Mouse (Mus musculus): Measurements from ENCODE around the gene Trio.

The Trio gene

GRCm38 (mm10) chr15:27792473-27792872 is 233.2 kb downstream of the Trio start:
- DNase-seq = peak; percentile 34

DNA sequence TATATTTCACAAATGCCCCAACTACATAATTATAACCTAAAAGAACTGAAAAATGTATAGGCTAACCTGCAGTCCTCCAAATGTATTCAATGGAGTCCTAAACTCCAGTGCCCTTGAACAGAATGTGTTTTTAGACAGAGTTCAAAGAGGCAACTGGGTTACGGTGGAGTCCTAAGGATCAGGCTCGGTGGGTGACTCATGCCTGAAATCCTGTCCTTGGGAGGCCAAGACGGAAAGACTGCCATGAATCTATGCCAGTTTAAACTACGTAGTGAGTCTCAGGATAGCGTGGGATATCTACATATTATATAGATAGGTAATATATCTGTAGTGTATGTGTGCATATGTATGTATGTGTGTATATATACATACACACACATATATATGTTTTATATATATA is 234.5 kb downstream of the Trio start:
- no peak for DNase-seq

- no peak for DNase-seq
These were observed 234.9 kb downstream of the Trio start for GRCm38 (mm10) chr15:27790699-27791098.

DNA sequence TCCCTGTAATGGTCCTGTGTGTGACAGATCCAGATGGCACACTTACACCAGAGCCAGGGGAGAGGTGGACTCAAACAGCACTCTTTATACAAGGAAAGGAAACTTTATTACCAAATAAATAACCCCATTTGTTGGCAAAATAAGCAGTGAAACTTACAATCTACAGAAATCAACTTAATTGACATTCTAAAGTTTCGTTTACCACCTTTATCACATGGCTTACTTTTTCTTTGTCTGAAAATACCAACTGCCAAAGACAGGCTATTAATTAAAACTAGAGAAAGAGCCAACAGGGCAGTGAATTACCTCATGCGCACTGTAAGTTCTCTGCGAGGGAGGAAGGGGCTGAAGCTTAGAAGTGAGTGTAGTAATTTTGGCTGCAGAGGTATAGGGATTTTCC is 236.3 kb downstream of the Trio start:
- DNase-seq = no peak

- peak; percentile 79 for DNase-seq
These were observed 237.4 kb downstream of the Trio start for GRCm38 (mm10) chr15:27788122-27788759.

GRCm38 (mm10) chr15:27787151-27787550 is 238.5 kb downstream of the Trio start:
- no peak for DNase-seq

DNA sequence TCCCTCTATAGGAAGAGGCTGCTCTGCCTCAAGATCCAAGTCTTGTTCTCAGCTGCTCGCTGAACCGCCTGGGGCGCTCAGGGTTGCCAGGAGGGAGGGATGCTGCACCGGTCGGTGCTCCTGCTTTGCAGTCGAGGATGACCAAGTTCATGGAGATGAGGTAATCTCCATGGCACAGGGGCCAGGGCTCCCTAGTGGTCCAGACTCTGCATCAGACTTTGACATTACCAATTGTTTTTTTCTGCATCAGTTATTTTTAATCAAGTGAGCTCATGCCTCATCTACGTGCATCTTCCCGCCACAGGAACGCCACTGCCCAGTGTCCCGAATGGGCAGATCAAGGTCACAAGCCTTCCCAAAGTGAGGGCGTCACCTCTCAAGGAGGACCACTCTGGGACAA is 239.2 kb downstream of the Trio start:
- peak; percentile 34 for DNase-seq

DNA sequence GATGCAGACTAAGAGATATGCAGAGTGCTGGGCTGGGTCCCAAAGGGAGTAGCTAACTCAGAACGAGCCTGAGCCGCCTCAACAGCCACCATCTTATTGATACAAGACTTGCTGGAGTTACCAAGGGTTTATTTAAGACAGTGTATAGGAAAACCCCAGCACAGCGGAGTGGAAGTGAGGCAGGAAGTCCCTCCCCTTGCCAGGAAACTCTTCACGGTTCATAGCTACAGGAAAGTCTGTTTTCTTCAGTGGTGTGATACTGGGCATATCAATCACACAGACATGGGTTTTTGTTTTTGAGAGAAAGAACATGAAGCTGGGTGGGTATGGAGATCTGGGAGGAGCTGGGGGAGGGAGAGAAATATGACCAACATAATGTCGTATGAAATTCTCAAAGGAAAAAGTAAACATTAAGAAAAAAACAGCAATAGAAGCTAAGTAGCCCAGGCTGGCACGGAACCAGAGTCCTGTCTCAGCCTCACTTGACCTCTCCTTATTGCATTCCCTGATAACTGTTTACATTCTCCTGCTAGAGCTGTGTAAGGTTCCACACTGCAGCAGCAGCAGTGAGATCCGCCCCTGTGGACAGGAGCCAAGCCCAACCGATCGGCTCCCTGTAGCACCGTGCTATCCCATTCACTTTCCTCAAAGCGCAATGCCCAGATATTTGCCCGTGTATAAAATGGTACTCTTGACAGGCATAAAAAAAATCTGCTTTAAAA is 240.2 kb downstream of the Trio start:
- DNase-seq = peak; percentile 77

- peak; percentile 59 for DNase-seq
These were observed 241.5 kb downstream of the Trio start for GRCm38 (mm10) chr15:27784126-27784563.

DNA sequence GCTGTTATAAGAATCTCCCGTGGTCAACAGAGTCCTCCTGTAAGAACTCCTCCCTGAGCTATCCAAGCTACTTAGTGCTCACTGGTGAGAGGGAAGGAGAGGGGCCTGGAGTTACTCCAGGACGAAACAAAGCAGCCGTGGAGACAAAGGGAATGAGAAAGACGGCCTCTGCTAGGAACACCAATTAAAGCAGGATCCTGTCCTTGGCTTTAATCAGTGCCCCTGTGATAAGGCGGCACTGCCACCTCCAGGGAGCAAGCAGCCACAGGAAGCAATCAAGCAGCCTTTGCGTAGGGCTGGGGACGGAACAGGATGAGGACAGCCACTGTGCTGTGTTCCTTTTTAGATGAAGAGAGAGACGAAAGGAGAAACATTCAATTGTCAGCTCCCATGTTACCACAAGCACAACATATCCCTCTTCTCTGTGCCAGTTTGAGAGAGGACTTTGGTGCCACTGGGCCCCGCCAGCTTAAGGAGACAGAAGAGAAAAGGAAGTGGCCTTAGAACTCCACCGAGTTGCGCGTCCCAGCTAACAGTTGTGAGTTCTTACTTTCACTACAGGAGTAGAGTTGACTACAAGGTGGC is 242.0 kb downstream of the Trio start:
- peak; percentile 47 for DNase-seq

GRCm38 (mm10) chr15:27783092-27783491 is 242.6 kb downstream of the Trio start:
- DNase-seq = no peak

DNA sequence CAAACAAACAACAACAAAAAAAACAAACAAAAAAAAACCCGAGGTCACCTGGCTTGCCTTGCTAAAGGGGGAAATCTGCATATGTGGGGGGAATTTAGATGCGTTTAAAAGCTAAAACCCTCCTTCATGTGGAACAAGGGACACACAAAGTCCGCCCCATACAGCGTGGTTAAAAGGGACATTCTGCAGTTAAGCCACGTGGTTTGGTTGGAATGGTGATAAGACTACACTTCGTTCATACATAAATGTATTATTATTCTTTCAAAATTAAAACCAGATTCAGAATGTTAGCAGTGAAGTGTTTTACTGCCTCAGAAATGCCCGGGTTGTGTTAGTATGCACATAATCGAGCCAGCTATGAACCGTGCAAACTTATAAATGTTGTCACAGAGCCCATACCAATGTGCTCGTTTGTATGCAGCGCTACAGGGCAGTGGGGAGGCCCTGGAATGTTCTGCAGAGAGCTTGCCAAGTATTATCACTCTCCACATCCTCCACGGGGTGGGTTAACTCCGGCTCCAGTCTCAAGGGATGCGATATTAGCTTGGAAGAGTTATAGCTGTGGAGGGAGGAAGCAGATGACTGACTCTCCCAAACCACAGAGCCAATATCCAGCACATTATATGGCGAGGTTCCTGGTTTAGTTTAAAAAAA is 243.1 kb downstream of the Trio start:
- DNase-seq = peak; percentile 59

DNA sequence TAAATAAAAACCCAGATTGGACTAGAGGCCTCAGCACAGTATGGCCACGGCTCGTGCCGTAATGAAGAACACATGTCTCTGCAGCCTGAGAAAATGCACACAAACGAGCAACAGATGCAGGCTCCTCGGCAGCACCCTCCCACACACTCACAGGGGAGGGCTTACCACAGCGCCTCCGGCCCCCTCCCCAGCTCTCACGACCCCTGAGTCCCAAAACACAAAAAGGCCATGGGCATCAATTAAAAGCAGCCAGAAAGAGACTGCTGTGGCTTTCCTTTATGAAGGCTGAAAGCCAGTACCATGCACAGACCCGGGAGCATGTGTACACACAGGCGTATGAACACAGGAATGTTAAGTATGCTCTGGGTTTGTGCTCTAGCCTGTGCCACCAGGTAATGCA is 245.8 kb downstream of the Trio start:
- no peak for DNase-seq

GRCm38 (mm10) chr15:27779398-27779797 is 246.2 kb downstream of the Trio start:
- DNase-seq = no peak

GRCm38 (mm10) chr15:27778256-27778655 is 247.4 kb downstream of the Trio start:
- no peak for DNase-seq

DNA sequence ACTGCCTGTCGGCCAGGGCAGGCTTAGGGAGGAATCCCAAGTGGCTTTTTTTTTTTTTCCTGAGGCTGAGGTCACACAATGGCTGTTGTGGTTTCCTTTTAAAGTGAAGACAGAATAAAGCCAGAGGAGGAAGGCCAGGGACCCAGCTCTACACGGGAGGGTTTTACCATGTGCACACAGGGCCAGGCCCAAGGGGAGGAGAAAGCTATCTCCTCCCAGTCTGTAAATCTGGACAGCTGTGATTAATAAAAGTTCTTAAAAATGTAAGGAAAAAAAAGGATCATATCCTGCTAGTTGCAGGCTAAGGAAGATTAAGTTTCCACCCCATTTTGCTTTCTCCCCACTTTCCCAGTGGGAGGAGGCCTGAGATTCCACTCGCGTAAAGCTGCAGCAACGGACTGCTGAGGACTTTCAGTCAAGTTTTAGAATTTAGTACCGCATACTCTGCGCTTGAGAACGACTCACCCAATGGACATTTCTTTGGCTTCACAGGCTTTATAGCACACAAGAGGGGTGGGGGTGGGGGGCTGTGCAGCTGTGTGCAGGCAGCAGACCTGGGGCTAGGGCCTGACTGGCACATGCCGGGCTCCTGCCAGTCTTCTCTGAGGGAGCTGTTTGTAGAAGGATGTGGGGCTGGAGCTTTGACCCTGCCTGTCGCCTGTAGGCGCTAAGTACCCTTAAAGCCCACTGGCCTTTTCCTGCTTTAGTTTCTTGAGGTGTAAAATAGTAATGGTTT is 248.0 kb downstream of the Trio start:
- DNase-seq = no peak

DNA sequence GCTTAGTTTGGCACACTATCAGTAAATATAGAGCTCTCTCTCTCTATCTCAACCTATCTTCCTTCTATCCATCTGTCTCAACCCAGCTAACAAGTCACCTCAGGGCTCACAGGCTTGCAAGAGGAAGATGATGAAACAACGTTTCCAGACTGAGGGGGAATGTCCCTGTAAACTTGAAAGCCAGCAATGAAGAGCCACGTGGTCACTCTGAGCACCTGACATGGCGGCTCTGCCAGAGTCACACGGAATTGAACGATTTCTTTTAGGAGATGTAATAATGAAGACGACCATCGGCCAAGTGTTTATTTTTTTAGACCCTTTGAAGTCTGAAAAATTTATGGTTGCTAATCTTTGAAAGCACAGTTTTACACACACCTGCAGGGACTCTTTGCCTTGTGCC is 251.2 kb downstream of the Trio start:
- DNase-seq = no peak

GRCm38 (mm10) chr15:27772125-27772627 is 253.5 kb downstream of the Trio start:
- no peak for DNase-seq

GRCm38 (mm10) chr15:27771581-27771980 is 254.1 kb downstream of the Trio start:
- peak; percentile 61 for DNase-seq

- DNase-seq = peak; percentile 41
These were observed 255.0 kb downstream of the Trio start for GRCm38 (mm10) chr15:27770513-27771196.

DNA sequence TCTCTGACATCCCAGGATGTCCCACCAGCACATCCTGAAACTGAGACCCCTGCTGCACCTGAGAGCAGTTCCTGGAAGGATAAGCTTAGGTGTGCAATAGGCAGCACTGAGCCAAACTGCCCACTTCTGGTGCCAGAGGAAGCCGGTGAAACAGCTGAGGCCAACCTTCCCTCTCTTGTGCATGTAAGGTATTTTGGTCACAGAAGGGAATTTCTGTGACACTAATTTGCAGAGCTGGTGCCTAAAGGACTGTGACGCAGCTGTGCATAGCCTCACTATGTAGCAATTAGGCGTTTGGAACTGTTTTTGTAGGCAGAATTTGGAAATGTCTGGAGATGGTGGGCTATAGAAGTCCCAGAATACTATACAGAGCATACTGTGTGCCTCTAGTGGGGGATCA is 264.2 kb downstream of the Trio start:
- no peak for DNase-seq

GRCm38 (mm10) chr15:27760655-27761054 is 265.0 kb downstream of the Trio start:
- no peak for DNase-seq

Measured in lung, postnatal 10 days (tissue).